Mouse (Mus musculus) small intestine, adult 2 months (tissue): ENCODE data around the gene Agtr1a. TPM values are rescaled to one million over a fixed set of nuclear protein-coding genes. Genes with fewer than 3 reads are reported as not detected.

ENCODE experiments used
- H3K27ac ChIP-seq: fragments of 200-500 bp; 2 replicates; pipeline ENCODE4 v1.5.1; 2012; ENCODE audit warnings: low read depth, low read length, control low read depth, inconsistent platforms; ENCODE audit not compliant: insufficient read depth
- H3K27me3 ChIP-seq: fragments of 200-500 bp; 2 replicates; pipeline ENCODE4 v1.6.1; 2012; ENCODE audit warnings: mild to moderate bottlenecking, moderate library complexity, low read length, inconsistent platforms; ENCODE audit not compliant: control insufficient read depth, insufficient read depth
- H3K36me3 ChIP-seq: fragments of 200-500 bp; 2 replicates; pipeline ENCODE4 v1.6.1; 2012; ENCODE audit warnings: mild to moderate bottlenecking, low read length, control low read depth, inconsistent platforms; ENCODE audit not compliant: control insufficient read depth, insufficient read depth
- H3K4me1 ChIP-seq: fragments of 200-500 bp; 2 replicates; pipeline ENCODE4 v1.6.1; 2012; ENCODE audit warnings: low read length, inconsistent platforms, mixed read lengths; ENCODE audit not compliant: control insufficient read depth, insufficient read depth, insufficient read length
- H3K4me3 ChIP-seq: fragments of 200-500 bp; 2 replicates; pipeline ENCODE4 v1.5.1; 2012; ENCODE audit warnings: low read depth, mild to moderate bottlenecking, control low read depth, inconsistent platforms, low read length, moderate library complexity
- CTCF ChIP-seq: fragments of 200-500 bp; IDR thresholded peaks from 2 replicates; pipeline ENCODE4 v1.5.1; 2012; ENCODE audit warnings: low read depth, mild to moderate bottlenecking, control low read depth, inconsistent platforms, low read length, moderate library complexity, mixed read lengths; ENCODE audit not compliant: insufficient replicate concordance, insufficient read length; ENCODE audit errors: extremely low read depth
- POLR2A ChIP-seq: fragments of 200-500 bp; IDR thresholded peaks from 2 replicates; pipeline ENCODE4 v1.6.1; 2012; ENCODE audit warnings: low read depth, mild to moderate bottlenecking, control low read depth, inconsistent platforms, low read length, moderate library complexity
- WGBS: fragments of 180-500 bp; shearing (Covaris S2); methylation state at CpG from one replicate; pipeline ENCODE4 v1.1.7; 2018; 5-methylcytosine and 5-hydroxymethylcytosine counted together
- polyA plus RNA-seq: library from polyadenylated mRNA; depleted of rRNA; stranded (reverse); fragments of >200 nt; gene quantifications from 2 replicates; pipeline ENCODE4 v1.2.3, GENCODE M21; 2012

Agtr1a gene
- polyA plus RNA-seq, 1 experiment: 2.1 TPM

DNA sequence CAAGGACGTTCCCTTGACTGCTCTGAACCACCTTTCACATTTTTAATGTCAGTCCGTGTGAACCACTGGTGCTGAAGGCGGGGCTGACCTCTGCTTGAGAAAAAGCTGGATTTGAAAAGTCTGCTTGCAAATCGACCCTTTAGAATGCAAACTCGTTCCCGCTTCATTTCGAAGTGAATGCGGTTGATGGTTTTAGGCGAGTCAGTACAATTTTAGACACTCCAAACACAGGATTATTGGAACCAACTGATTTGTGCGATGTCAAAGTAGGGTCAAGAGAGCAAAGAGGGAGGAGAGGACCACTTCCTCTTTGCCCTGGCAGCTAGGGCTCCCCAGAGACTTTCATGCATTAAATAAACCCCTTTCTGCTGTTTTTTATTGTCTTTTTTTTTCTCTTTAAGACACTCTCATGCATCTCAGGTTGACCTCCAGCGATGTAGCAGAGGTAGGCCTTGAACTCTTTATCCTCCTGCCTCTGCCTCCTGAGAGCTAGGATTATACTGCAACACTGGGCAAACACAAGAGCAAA lies 27.9 kb downstream of the Agtr1a start:
- Histone ChIP-seq H3K36me3 (no peaks in the 10 kb centered on the region), H3K27ac (no peak overlapping the region), H3K27me3 (no peaks in the 10 kb centered on the region), H3K4me1 (no peaks in the 10 kb centered on the region), H3K4me3 (no peak overlapping the region)
- TF ChIP-seq POLR2A: no peak
- TF ChIP-seq CTCF: no peak
- WGBS: 80% methylated on average over 11 of the region's 11 CpGs

DNA sequence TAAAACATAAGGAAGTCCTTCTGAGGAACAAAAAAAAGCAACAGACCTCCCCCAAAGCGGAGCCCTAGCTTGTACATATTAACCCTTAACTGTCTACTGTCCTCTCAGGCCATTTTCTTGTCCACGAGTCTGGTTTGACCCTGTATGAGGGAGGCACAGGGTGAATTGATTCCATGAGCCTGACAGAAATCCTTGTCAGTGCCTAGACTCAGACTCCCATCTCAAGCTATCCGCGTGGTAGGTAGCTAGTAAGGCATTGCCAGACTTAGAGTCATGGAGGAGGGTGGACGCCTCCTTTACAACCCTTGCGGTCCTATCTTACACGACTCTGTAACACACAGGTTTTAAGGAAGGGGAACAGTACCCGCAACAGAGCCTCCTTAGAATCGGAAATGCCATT lies 28.5 kb downstream of the Agtr1a start:
- Histone ChIP-seq H3K27ac (no peak overlapping the region), H3K27me3 (no peaks in the 10 kb centered on the region), H3K4me3 (no peak overlapping the region), H3K36me3 (no peaks in the 10 kb centered on the region), H3K4me1 (no peaks in the 10 kb centered on the region)
- TF ChIP-seq CTCF: no peak
- TF ChIP-seq POLR2A: no peak
- 78% methylated on average over 9 of the region's 9 CpGs for WGBS

DNA sequence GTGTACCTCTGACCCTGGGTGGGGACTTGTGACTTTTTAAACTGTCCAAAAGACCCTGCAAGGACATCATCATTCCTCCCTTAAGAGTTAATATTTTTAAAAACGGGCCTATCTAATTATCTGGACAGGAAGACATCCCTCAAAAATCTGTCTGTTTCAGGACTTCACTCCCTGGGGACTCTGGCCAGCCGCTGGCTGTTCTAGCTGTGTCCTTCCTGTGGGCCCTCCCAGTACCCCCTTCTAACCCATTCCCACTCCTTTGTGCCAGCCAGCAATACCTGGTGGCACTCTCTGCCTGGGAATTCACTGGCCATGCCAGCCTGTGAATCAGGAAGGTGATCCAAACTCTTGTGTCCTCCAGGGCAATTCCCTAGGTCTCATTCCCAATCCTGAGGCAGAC lies 29.1 kb downstream of the Agtr1a start:
- 69% methylated on average over 2 of the region's 2 CpGs for WGBS
- H3K36me3 ChIP-seq: no peaks in the 10 kb centered on the region
- H3K27ac ChIP-seq: no peak overlapping the region
- no peaks in the 10 kb centered on the region for H3K4me1 ChIP-seq
- TF ChIP-seq POLR2A (no peak), CTCF (no peak)
- H3K4me3 ChIP-seq: no peak overlapping the region
- no peaks in the 10 kb centered on the region for H3K27me3 ChIP-seq

DNA sequence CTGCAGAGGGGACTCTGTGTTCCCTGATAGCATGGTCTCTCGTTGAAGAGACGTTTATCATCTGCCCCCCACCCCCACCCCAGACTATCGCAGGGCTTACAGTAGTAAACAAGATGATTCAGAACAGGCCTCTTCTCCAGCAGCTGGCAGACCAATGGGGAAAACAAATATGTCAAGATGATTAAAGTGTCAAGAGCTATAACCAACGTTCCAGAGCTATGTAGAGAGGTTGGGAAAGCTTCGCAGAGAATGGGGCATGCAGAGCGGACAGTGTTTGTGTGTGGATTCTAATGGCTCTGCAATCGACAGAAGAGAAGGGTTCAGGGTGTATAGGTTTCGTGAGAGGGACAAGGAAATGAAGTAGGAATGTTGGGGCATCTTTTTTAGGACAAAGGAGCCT lies 31.9 kb downstream of the Agtr1a start:
- H3K4me3 ChIP-seq: no peak overlapping the region
- no peak for TF ChIP-seq CTCF
- TF ChIP-seq POLR2A: no peak
- H3K27ac ChIP-seq: no peak overlapping the region
- H3K4me1 ChIP-seq: no peaks in the 10 kb centered on the region
- 55% methylated on average over 8 of the region's 8 CpGs for WGBS
- no peaks in the 10 kb centered on the region for H3K36me3 ChIP-seq
- H3K27me3 ChIP-seq: no peaks in the 10 kb centered on the region

DNA sequence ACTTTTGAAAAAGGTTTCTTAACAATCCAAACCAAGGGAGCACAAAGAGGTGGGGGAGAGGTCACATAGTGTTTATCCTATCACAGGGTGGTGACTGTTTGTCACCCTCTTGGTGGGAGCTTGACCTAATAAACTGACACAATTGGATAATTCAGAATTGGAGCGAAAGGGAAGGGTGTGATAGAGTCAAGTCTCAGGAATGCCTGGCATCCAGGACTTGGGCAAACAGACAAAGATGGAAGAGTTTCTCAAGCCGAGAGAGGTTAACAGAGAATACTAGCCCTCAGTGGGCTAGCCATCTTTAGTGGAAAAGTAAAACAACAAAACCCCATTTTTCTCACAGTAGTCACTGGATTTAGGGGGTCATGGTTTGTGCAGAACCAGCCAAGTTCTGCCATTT lies 32.5 kb downstream of the Agtr1a start:
- WGBS: 43% methylated on average over 2 of the region's 2 CpGs
- no peaks in the 10 kb centered on the region for H3K27me3 ChIP-seq
- TF ChIP-seq CTCF (no peak), POLR2A (no peak)
- H3K27ac ChIP-seq: no peak overlapping the region
- no peak overlapping the region for H3K4me3 ChIP-seq
- H3K36me3 ChIP-seq: no peaks in the 10 kb centered on the region
- H3K4me1 ChIP-seq: no peaks in the 10 kb centered on the region

DNA sequence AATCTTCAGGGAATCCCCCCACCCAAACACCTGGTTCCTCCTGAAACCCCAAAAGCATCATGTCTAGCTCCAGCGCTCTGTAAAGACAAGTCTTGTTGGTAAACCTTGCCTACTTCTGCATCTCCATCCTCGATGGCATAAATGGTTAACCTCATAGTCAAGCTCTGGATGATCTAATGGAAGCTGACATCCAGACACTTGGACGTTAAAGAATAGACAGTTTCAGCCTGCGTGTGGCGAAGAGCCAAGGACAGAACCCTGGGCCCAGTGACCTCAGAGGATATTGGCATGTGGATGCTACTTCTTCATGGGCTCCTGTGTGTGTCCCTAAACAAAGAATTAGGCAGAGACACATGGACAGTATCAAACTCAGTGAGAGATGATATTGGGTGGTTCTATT lies 42.6 kb downstream of the Agtr1a start:
- no peak overlapping the region for H3K4me3 ChIP-seq
- TF ChIP-seq POLR2A: no peak
- WGBS: 87% methylated on average over 5 of the region's 5 CpGs
- no peaks in the 10 kb centered on the region for H3K4me1 ChIP-seq
- H3K36me3 ChIP-seq: no peaks in the 10 kb centered on the region
- H3K27me3 ChIP-seq: no peaks in the 10 kb centered on the region
- H3K27ac ChIP-seq: no peak overlapping the region

DNA sequence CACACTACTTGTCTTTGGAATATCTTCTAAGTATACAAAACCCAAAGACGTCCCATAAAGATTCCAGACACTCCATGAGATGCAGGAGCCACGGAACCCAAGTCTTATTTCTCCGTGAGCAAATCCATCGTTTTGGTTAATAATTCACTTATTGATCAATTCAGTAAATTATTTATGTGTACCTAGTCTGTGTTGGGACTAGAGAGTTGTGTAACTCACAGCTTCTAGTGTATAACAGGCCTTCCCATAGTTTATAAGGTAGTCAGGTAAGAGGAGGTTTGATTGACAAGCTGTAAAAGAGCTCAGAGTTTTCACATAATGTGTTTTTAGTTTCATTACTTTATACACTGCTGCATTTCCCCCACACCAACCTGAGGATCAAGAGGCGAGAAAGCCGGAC lies 48.9 kb downstream of the Agtr1a start:
- Histone ChIP-seq H3K27me3 (no peaks in the 10 kb centered on the region), H3K36me3 (no peaks in the 10 kb centered on the region), H3K4me3 (no peak overlapping the region), H3K27ac (no peak overlapping the region), H3K4me1 (no peaks in the 10 kb centered on the region)
- TF ChIP-seq CTCF (no peak), POLR2A (no peak)
- WGBS: 51% methylated on average over 6 of the region's 6 CpGs

DNA sequence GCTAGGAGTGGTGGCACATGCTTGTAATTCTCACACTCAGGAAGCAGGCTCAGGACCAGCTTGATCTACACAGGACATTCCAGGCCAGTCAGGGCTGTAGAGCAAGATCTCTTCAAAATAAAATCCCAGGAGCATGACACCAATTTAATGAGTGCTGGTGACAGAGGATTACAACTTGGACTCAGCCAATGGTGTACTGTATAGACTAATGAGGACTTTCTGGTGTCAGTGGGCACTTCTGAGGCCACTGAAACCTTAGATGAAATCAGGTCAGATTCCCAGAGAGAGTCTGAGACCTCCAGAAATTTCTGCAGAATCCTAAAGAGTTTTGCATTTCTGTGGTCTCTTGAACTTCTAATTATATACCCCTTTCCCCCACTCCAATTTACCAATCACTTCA lies 57.9 kb downstream of the Agtr1a start:
- no peak for TF ChIP-seq POLR2A
- no peak for TF ChIP-seq CTCF
- Histone ChIP-seq H3K4me1 (no peaks in the 10 kb centered on the region), H3K4me3 (no peak overlapping the region), H3K27me3 (no peaks in the 10 kb centered on the region), H3K27ac (no peak overlapping the region), H3K36me3 (no peaks in the 10 kb centered on the region)
